Mouse (Mus musculus) liver, embryonic 14.5 days (tissue): ENCODE data around the gene Gba. TPM values are rescaled to one million over a fixed set of nuclear protein-coding genes. Genes with fewer than 3 reads are reported as not detected.

Experiments
- ATAC-seq: fragments of 200-750 bp; cut with Nextera tagmentation; 2 replicates; pipeline ENCODE4 v1.8.0; 2017; ENCODE audit warnings: moderate number of reproducible peaks, mild to moderate bottlenecking, moderate library complexity; ENCODE audit not compliant: insufficient read depth
- DNase-seq, 3 experiments: peaks; one replicate each; pipeline ENCODE4 v3.0.0-alpha.2; 2012 to 2013; ENCODE audit warnings: low read depth in 3 of 3, low spot score in 3 of 3
- H3K27ac ChIP-seq: fragments of 300-500 bp; sonication (generic); 2 replicates; pipeline ENCODE4 v1.5.1; 2014; ENCODE audit warnings: moderate library complexity, mild to moderate bottlenecking, control low read depth, inconsistent platforms
- H3K27me3 ChIP-seq: fragments of 300-500 bp; sonication (generic); 2 replicates; pipeline ENCODE4 v1.6.1; 2014; ENCODE audit warnings: mild to moderate bottlenecking, low read length, moderate library complexity; ENCODE audit not compliant: control insufficient read depth, insufficient read depth
- H3K36me3 ChIP-seq: fragments of 300-500 bp; sonication (generic); replicated peaks from 2 replicates; pipeline ENCODE4 v1.6.1; 2014; ENCODE audit warnings: low read depth; ENCODE audit not compliant: control insufficient read depth, insufficient read depth
- H3K4me1 ChIP-seq, 2 experiments: fragments of 200-500 bp in 1 of 2; fragments of 300-500 bp in 1 of 2; sonication (generic) in 1 of 2; replicated peaks; 2 replicates each; pipeline ENCODE4 v1.6.1; 2012 to 2014; ENCODE audit warnings: antibody characterized with exemption in 1 of 2, inconsistent platforms in 1 of 2, low read length in 1 of 2; ENCODE audit not compliant: control insufficient read depth in 2 of 2, insufficient read depth in 2 of 2
- H3K4me2 ChIP-seq: fragments of 300-500 bp; sonication (generic); 2 replicates; pipeline ENCODE4 v1.6.1; 2014; ENCODE audit warnings: low read depth, mild to moderate bottlenecking, control low read depth, moderate library complexity
- H3K4me3 ChIP-seq, 2 experiments: fragments of 200-500 bp in 1 of 2; fragments of 300-500 bp in 1 of 2; sonication (generic) in 1 of 2; 2 replicates each; pipeline ENCODE4 v1.5.1; 2012 to 2014; ENCODE audit warnings: low read depth in 2 of 2, low read length in 2 of 2, mild to moderate bottlenecking in 2 of 2, control low read depth in 1 of 2, inconsistent platforms in 1 of 2, moderate library complexity in 1 of 2; ENCODE audit not compliant: insufficient read depth in 1 of 2
- H3K9ac ChIP-seq: fragments of 300-500 bp; sonication (generic); replicated peaks from 2 replicates; pipeline ENCODE4 v1.6.1; 2014; ENCODE audit warnings: mild to moderate bottlenecking, control low read depth, moderate library complexity
- H3K9me3 ChIP-seq: fragments of 300-500 bp; sonication (generic); 2 replicates; pipeline ENCODE4 v1.6.1; 2016; ENCODE audit warnings: low read length, mixed read lengths; ENCODE audit not compliant: control insufficient read depth
- CTCF ChIP-seq: IDR thresholded peaks from 2 replicates; pipeline ENCODE4 v1.5.1; 2016; ENCODE audit warnings: antibody characterized with exemption, low read depth, control low read depth
- EP300 ChIP-seq: IDR thresholded peaks from 2 replicates; pipeline ENCODE4 v1.6.1; 2016; ENCODE audit warnings: antibody characterized with exemption, low read depth
- WGBS: fragments of 180-500 bp; shearing (Covaris S2); extraction: QIAGEN DNeasy Blood & Tissue Kit; methylation state at CpG from one replicate; pipeline ENCODE4 v1.1.7; 2014; ENCODE audit not compliant: insufficient replicate concordance; 5-methylcytosine and 5-hydroxymethylcytosine counted together
- polyA plus RNA-seq, 2 experiments: library from polyadenylated mRNA; depleted of rRNA in 1 of 2; stranded (reverse) in 1 of 2; unstranded in 1 of 2; fragments of >200 nt; fragmentation: Nextera tagmentation in 1 of 2; extraction: Ambion mirVana in 1 of 2; gene quantifications; 2 replicates each; pipeline versions ENCODE4 v1.2.1 to v1.2.3; 2012 to 2014

Gba gene
- polyA plus RNA-seq, 2 experiments = 16.5 to 21.2 TPM

- H3K4me3 ChIP-seq = peak within 1 kb of the TSS; percentile 74 to 75
- peak; percentile 99 for TF ChIP-seq CTCF
- no peak for TF ChIP-seq EP300
- peaks cover 9 to 12% of the 10 kb centered on the region in 2 experiments for H3K4me1 ChIP-seq
- H3K27me3 ChIP-seq = peaks cover 20% of the 10 kb centered on the region
- peak within 1 kb of the TSS; percentile 73 for H3K9ac ChIP-seq
- DNase-seq (peak; percentile 79 to 80 (median 80)), ATAC-seq (peak; percentile 71)
- no peaks in the 10 kb centered on the region for H3K9me3 ChIP-seq
- no peak within 1 kb of the TSS for H3K27ac ChIP-seq
- under 1% methylated on average over 42 of the region's 42 CpGs for WGBS
- peak within 1 kb of the TSS; percentile 90 for H3K4me2 ChIP-seq
- H3K36me3 ChIP-seq = no peaks in the 10 kb centered on the region
These were observed 43.8 kb downstream of the Gba start, which contains the start of gene Trim46 for GRCm38 (mm10) chr3:89246261-89247100. Trim46 (minus strand) TSS chr3:89246309.

GRCm38 (mm10) chr3:89247466-89247865 lies 44.7 kb downstream of the Gba start:
- DNase-seq (no peak), ATAC-seq (no peak)
- Histone ChIP-seq H3K36me3 (no peaks in the 10 kb centered on the region), H3K27ac (no peak overlapping the region), H3K9me3 (no peaks in the 10 kb centered on the region), H3K4me3 (no peak overlapping the region), H3K27me3 (peaks cover 28% of the 10 kb centered on the region), H3K4me2 (peak overlapping the region; percentile 90), H3K9ac (no peak overlapping the region), H3K4me1 (peaks cover 9 to 12% of the 10 kb centered on the region in 2 experiments)
- TF ChIP-seq CTCF = no peak
- no peak for TF ChIP-seq EP300
- 67% methylated on average over 4 of the region's 4 CpGs for WGBS

DNA sequence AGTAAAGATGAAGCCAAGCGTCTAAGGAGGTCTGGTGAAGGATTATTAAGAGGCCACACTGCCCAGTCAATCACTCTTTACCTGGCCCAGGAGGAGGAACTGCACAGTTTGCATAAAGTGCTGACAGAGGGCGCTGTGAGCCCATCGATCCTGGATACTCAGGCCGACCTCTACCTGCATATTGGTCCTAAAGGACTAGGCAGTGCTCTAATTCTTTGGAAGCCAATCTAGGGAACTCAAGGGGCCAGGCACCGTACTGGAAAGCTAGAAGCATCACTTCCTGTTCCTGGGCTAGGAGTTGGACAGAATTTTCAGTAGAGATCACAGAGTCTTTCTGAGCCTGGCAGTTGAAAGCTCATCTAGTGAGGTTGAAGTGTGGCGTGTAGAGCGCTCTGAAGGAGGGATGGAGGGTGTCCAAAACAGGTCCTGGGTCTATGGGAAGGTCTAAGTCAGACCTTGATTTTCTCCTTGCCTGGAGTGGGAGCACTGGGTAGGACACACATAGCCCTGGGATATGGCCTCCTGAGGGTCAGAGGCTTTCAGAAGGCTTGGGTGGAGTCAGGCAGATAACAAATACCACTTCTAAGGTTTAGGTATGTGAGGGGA lies 47.8 kb downstream of the Gba start:
- Histone ChIP-seq H3K4me2 (no peak overlapping the region), H3K4me3 (no peak overlapping the region), H3K9ac (no peak overlapping the region), H3K4me1 (peaks cover 9 to 14% of the 10 kb centered on the region in 2 experiments), H3K9me3 (no peaks in the 10 kb centered on the region), H3K27me3 (peaks cover 13% of the 10 kb centered on the region), H3K36me3 (no peaks in the 10 kb centered on the region), H3K27ac (no peak overlapping the region)
- ATAC-seq (no peak), DNase-seq (no peak)
- 12% methylated on average over 7 of the region's 7 CpGs for WGBS
- TF ChIP-seq EP300 (no peak), CTCF (peak; percentile 80)

- peak overlapping the region; percentile 38; the same call in 1 of the 2 replicates for H3K4me2 ChIP-seq
- ATAC-seq = 0 out of 2 replicates have a peak, but pooled peaks have one; percentile 26
- no peak overlapping the region for H3K4me3 ChIP-seq
- peaks cover 9% of the 10 kb centered on the region for H3K27me3 ChIP-seq
- H3K9ac ChIP-seq = no peak overlapping the region
- no peaks in the 10 kb centered on the region for H3K9me3 ChIP-seq
- no peaks in the 10 kb centered on the region for H3K36me3 ChIP-seq
- peaks cover 9 to 10% of the 10 kb centered on the region in 2 experiments; a peak in 3 of 4 replicates for H3K4me1 ChIP-seq
- no peak for TF ChIP-seq CTCF
- TF ChIP-seq EP300 = no peak
- H3K27ac ChIP-seq = no peak overlapping the region
- 7% methylated on average over 17 of the region's 17 CpGs for WGBS
- DNase-seq = no peak
These were observed 48.7 kb downstream of the Gba start for GRCm38 (mm10) chr3:89251365-89251895.

DNA sequence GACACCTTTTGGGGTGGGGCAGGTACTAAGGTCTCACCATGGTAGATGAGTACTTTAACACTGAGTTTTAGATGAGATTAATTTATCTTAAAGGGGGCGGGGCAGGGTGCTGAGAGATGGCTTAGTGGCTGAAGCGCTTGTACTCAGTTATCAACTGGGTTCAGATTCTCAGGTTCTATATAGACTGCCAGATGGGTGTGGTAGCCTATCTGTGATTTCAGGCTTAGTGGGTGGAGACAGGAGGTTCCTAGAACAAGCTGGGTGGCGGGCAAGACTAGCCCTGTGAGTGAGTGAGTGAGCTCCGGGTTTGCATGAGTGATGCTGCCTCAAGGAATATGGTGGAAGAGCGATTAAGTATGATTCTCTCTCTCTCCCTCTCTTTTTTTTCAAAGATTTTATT lies 52.3 kb downstream of the Gba start:
- Histone ChIP-seq H3K9me3 (no peaks in the 10 kb centered on the region), H3K36me3 (no peaks in the 10 kb centered on the region), H3K4me3 (no peak overlapping the region), H3K4me1 (peaks cover 0 to 10% of the 10 kb centered on the region in 2 experiments; a peak in 2 of 4 replicates), H3K27me3 (peaks cover 11% of the 10 kb centered on the region), H3K9ac (no peak overlapping the region), H3K27ac (no peak overlapping the region), H3K4me2 (no peak overlapping the region)
- no peak for TF ChIP-seq EP300
- TF ChIP-seq CTCF = no peak
- peak in 1 of 3 experiments; percentile 24 for DNase-seq
- 28% methylated on average over 5 of the region's 5 CpGs for WGBS
- ATAC-seq = 0 out of 2 replicates have a peak, but pooled peaks have one; percentile 37
